Mouse (Mus musculus) MEL (cell line): ENCODE measurements around the gene Pygb. TPM values are rescaled to one million over a fixed set of nuclear protein-coding genes. Genes with fewer than 3 reads are reported as not detected.

Experiments
- DNase-seq: peaks from one replicate; pipeline ENCODE4 v3.0.0; 2011; ENCODE audit warnings: low read depth, low spot score
- H3K27ac ChIP-seq: 2 replicates; pipeline ENCODE4 v1.5.1; 2012; ENCODE audit warnings: low read depth, mild to moderate bottlenecking, control low read depth, low read length, moderate library complexity; ENCODE audit not compliant: control insufficient read depth
- H3K27me3 ChIP-seq, 2 experiments: fragments of 150-350 bp in 1 of 2; sonication (generic) in 1 of 2; 2 replicates each; pipeline ENCODE4 v1.6.1; 2012; ENCODE audit warnings: low read length in 2 of 2, mild to moderate bottlenecking in 2 of 2, improper control_type of control experiment in 1 of 2, moderate library complexity in 1 of 2; ENCODE audit not compliant: insufficient read depth in 2 of 2, control insufficient read depth in 1 of 2
- H3K36me3 ChIP-seq, 2 experiments: 2 replicates each; pipeline ENCODE4 v1.6.1; 2012 to 2014; ENCODE audit warnings: low read length in 2 of 2, improper control_type of control experiment in 1 of 2, inconsistent platforms in 1 of 2, mild to moderate bottlenecking in 1 of 2; ENCODE audit not compliant: insufficient read depth in 2 of 2, control insufficient read depth in 1 of 2
- H3K4me1 ChIP-seq, 2 experiments: fragments of 150-350 bp in 1 of 2; sonication (generic) in 1 of 2; 2 replicates each; pipeline ENCODE4 v1.6.1; 2012; ENCODE audit warnings: low read length in 2 of 2, improper control_type of control experiment in 1 of 2, mild to moderate bottlenecking in 1 of 2; ENCODE audit not compliant: insufficient read depth in 2 of 2, control insufficient read depth in 1 of 2
- H3K4me3 ChIP-seq, 2 experiments: fragments of 150-350 bp in 1 of 2; sonication (generic) in 1 of 2; 2 replicates each; pipeline ENCODE4 v1.5.1; 2012; ENCODE audit warnings: low read depth in 2 of 2, low read length in 2 of 2, mild to moderate bottlenecking in 2 of 2, moderate library complexity in 2 of 2, control low read depth in 1 of 2, improper control_type of control experiment in 1 of 2; ENCODE audit not compliant: control insufficient read depth in 1 of 2, insufficient read depth in 1 of 2
- H3K79me2 ChIP-seq: 2 replicates; pipeline ENCODE4 v1.6.1; 2012; ENCODE audit warnings: mild to moderate bottlenecking, low read length, moderate library complexity; ENCODE audit not compliant: control insufficient read depth, poor library complexity, insufficient read depth
- H3K9ac ChIP-seq: 2 replicates; pipeline ENCODE4 v1.6.1; 2012; ENCODE audit warnings: low read depth, mild to moderate bottlenecking, control low read depth, low read length, moderate library complexity; ENCODE audit not compliant: control insufficient read depth, poor library complexity, severe bottlenecking
- H3K9me3 ChIP-seq: fragments of 150-350 bp; sonication (generic); replicated peaks from 2 replicates; pipeline ENCODE4 v1.6.1; 2012; ENCODE audit warnings: mild to moderate bottlenecking, low read length, improper control_type of control experiment, moderate library complexity; ENCODE audit not compliant: insufficient read depth
- BHLHE40 ChIP-seq: IDR thresholded peaks from 2 replicates; pipeline ENCODE4 v1.6.1; 2012; ENCODE audit warnings: low read depth, mild to moderate bottlenecking, inconsistent platforms, low read length, improper control_type of control experiment, borderline replicate concordance
- CHD1 ChIP-seq: IDR thresholded peaks from 2 replicates; pipeline ENCODE4 v1.6.1; 2012; ENCODE audit warnings: low read depth, mild to moderate bottlenecking, inconsistent platforms, low read length, improper control_type of control experiment
- EP300 ChIP-seq, 2 experiments: IDR thresholded peaks; 2 replicates each; pipeline ENCODE4 v1.6.1; 2011; ENCODE audit warnings: improper control_type of control experiment in 2 of 2, low read length in 2 of 2, low read depth in 1 of 2, mild to moderate bottlenecking in 1 of 2
- GABPA ChIP-seq: IDR thresholded peaks from 2 replicates; pipeline ENCODE4 v1.6.1; 2012; ENCODE audit warnings: low read depth, mild to moderate bottlenecking, inconsistent platforms, low read length, improper control_type of control experiment, moderate library complexity
- JUND ChIP-seq: IDR thresholded peaks from 2 replicates; pipeline ENCODE4 v1.6.1; 2011; ENCODE audit warnings: low read depth, mild to moderate bottlenecking, improper control_type of control experiment, low read length
- KAT2A ChIP-seq: conservative IDR thresholded peaks from 2 replicates; pipeline ENCODE4 v1.6.1; 2012; ENCODE audit warnings: low read depth, low read length, improper control_type of control experiment, inconsistent platforms
- MAZ ChIP-seq: IDR thresholded peaks from 2 replicates; pipeline ENCODE4 v1.6.1; 2012; ENCODE audit warnings: low read depth, mild to moderate bottlenecking, inconsistent platforms, low read length, improper control_type of control experiment
- MYB ChIP-seq: IDR thresholded peaks from 2 replicates; pipeline ENCODE4 v1.6.1; 2011; ENCODE audit warnings: mild to moderate bottlenecking, low read depth, low read length, improper control_type of control experiment
- MYC ChIP-seq: IDR thresholded peaks from 2 replicates; pipeline ENCODE4 v1.6.1; 2011; ENCODE audit warnings: low read depth, mild to moderate bottlenecking, low read length, improper control_type of control experiment, moderate library complexity
- POLR2AphosphoS5 ChIP-seq: IDR thresholded peaks from 2 replicates; pipeline ENCODE4 v1.6.1; 2012; ENCODE audit warnings: low read depth, borderline replicate concordance, mild to moderate bottlenecking, inconsistent platforms, low read length, moderate library complexity, mixed read lengths
- TAL1 ChIP-seq: IDR thresholded peaks from 2 replicates; pipeline ENCODE4 v1.6.1; 2012; ENCODE audit warnings: mild to moderate bottlenecking, inconsistent platforms, low read length, moderate library complexity, mixed read lengths
- USF2 ChIP-seq, 2 experiments: IDR thresholded peaks; 2 replicates each; pipeline ENCODE4 v1.6.1; 2011 to 2012; ENCODE audit warnings: improper control_type of control experiment in 2 of 2, low read length in 2 of 2, borderline replicate concordance in 1 of 2, inconsistent platforms in 1 of 2, low read depth in 1 of 2, mild to moderate bottlenecking in 1 of 2; ENCODE audit not compliant: insufficient read depth in 1 of 2
- ZMIZ1 ChIP-seq: IDR thresholded peaks from 2 replicates; pipeline ENCODE4 v1.6.1; 2012; ENCODE audit warnings: low read depth, mild to moderate bottlenecking, inconsistent platforms, low read length, improper control_type of control experiment, moderate library complexity
- polyA plus RNA-seq, 2 experiments: library from polyadenylated mRNA; stranded (reverse) in 1 of 2; unstranded in 1 of 2; fragments of >175 nt in 1 of 2; fragments of >200 nt in 1 of 2; gene quantifications; 2 replicates each; pipeline versions ENCODE4 v1.2.1 to v1.2.4; 2012; ENCODE audit warnings: low replicate concordance in 2 of 2, low read depth in 1 of 2; ENCODE audit not compliant: insufficient read length in 2 of 2, insufficient read depth in 1 of 2, missing spikeins in 1 of 2
- total RNA-seq: library from RNA; depleted of rRNA; stranded (reverse); fragments of 300-350 nt; gene quantifications from 2 replicates; pipeline ENCODE4 v1.2.3, GENCODE M21; 2012

Pygb gene
- total and polyA plus RNA-seq, 3 experiments: 19.0 to 26.5 TPM; not detected in 1

GRCm38 (mm10) chr2:150808381-150808780 is 21.8 kb downstream of the Pygb start:
- DNase-seq: no peak
- Histone ChIP-seq H3K4me1 (no peaks in the 10 kb centered on the region), H3K27ac (no peak overlapping the region), H3K9me3 (no peaks in the 10 kb centered on the region), H3K36me3 (no peaks in the 10 kb centered on the region; a peak in 1 of 4 replicates), H3K4me3 (no peak overlapping the region), H3K9ac (no peak overlapping the region), H3K27me3 (no peaks in the 10 kb centered on the region), H3K79me2 (no peaks in the 10 kb centered on the region)
- TF ChIP-seq CHD1 (no peak), ZMIZ1 (no peak), BHLHE40 (no peak), GABPA (no peak), EP300 (IDR thresholded peaks at IDR 0.05; ENCODE audit: low read depth in 1 of 2, low read length in 2 of 2) (no peak), JUND (no peak), POLR2AphosphoS5 (no peak), TAL1 (no peak), USF2 (IDR thresholded peaks at IDR 0.05; ENCODE audit: borderline replicate concordance in 1 of 2, insufficient read depth in 1 of 2, low read depth in 1 of 2, low read length in 2 of 2) (no peak)

GRCm38 (mm10) chr2:150808812-150809211 is 22.3 kb downstream of the Pygb start:
- no peaks in the 10 kb centered on the region; a peak in 1 of 4 replicates for H3K36me3 ChIP-seq
- H3K4me1 ChIP-seq: no peaks in the 10 kb centered on the region
- H3K27ac ChIP-seq: no peak overlapping the region
- H3K9ac ChIP-seq: no peak overlapping the region
- no peaks in the 10 kb centered on the region for H3K27me3 ChIP-seq
- TF ChIP-seq MYC (no peak), KAT2A (no peak), EP300 (IDR thresholded peaks at IDR 0.05; ENCODE audit: low read depth in 1 of 2, low read length in 2 of 2) (no peak)
- no peak for DNase-seq
- no peaks in the 10 kb centered on the region for H3K9me3 ChIP-seq
- no peaks in the 10 kb centered on the region for H3K79me2 ChIP-seq
- no peak overlapping the region for H3K4me3 ChIP-seq

- Histone ChIP-seq H3K9ac (no peak overlapping the region), H3K79me2 (no peaks in the 10 kb centered on the region), H3K4me3 (no peak overlapping the region), H3K27ac (no peak overlapping the region), H3K27me3 (no peaks in the 10 kb centered on the region), H3K4me1 (no peaks in the 10 kb centered on the region), H3K9me3 (no peaks in the 10 kb centered on the region), H3K36me3 (no peaks in the 10 kb centered on the region; a peak in 1 of 4 replicates)
- DNase-seq: peak; percentile 28
- no peak for TF ChIP-seq MAZ
- peak in 1 of 2 experiments; percentile 49; a peak in 2 of 4 replicates for TF ChIP-seq EP300 (IDR thresholded peaks at IDR 0.05; ENCODE audit: low read depth in 1 of 2, low read length in 2 of 2)
- peak; percentile 19; the same call in 1 of the 2 replicates for TF ChIP-seq MYB
Observed at GRCm38 (mm10) chr2:150810603-150811002, 24.1 kb downstream of the Pygb start.
